Mouse (Mus musculus): ENCODE results near the gene Zfp94. TPM values are rescaled to one million over a fixed set of nuclear protein-coding genes. Genes with fewer than 3 reads are reported as not detected.

Gene Zfp94
- polyA plus RNA-seq (2015; fragmentation: Nextera tagmentation; extraction: Ambion mirVana) = 5.2 and 5.7 TPM in 2 replicates

- ATAC-seq (peak; percentile 98), DNase-seq (ENCODE audit: low spot score) (peak; percentile 98)
- Histone ChIP-seq H3K27me3 (replicated peaks; ENCODE audit: insufficient read depth, low read length) (no peaks in the 10 kb centered on the region), H3K4me1 (ENCODE audit: insufficient read depth, low read depth, low read length) (peaks cover 4% of the 10 kb centered on the region; the same call in 1 of the 2 replicates), H3K36me3 (ENCODE audit: insufficient read depth, low read length) (no peaks in the 10 kb centered on the region), H3K4me3 (ENCODE audit: low read depth, low read length) (peak within 1 kb of the TSS; percentile 62), H3K9me3 (ENCODE audit: low read length) (no peaks in the 10 kb centered on the region), H3K9ac (replicated peaks; ENCODE audit: low read depth) (peak within 1 kb of the TSS; percentile 56), H3K4me2 (replicated peaks; ENCODE audit: low read depth, low read length) (peak within 1 kb of the TSS; percentile 82), H3K27ac (ENCODE audit: low read length) (peak within 1 kb of the TSS; percentile 76)
- no peak for TF ChIP-seq EP300 (IDR thresholded peaks at IDR 0.05)
- TF ChIP-seq CTCF (IDR thresholded peaks at IDR 0.05) = no peak
- 1% methylated on average over 33 of the region's 33 CpGs for WGBS
Observed at GRCm38 (mm10) chr7:24316567-24317092, at the start of gene Zfp94. Gene Zfp94 (minus strand): TSS chr7:24316666.

GRCm38 (mm10) chr7:24365258-24366014 is 49.0 kb upstream of the Zfp94 start:
- H3K4me1 ChIP-seq (ENCODE audit: insufficient read depth, low read depth, low read length) = peaks cover 2% of the 10 kb centered on the region; the same call in 1 of the 2 replicates
- H3K9me3 ChIP-seq (ENCODE audit: low read length) = no peaks in the 10 kb centered on the region
- H3K27me3 ChIP-seq (replicated peaks; ENCODE audit: insufficient read depth, low read length) = no peaks in the 10 kb centered on the region; the same call in 1 of the 2 replicates
- no peak overlapping the region for H3K9ac ChIP-seq (replicated peaks; ENCODE audit: low read depth)
- H3K4me3 ChIP-seq (ENCODE audit: low read depth, low read length) = no peak overlapping the region
- WGBS = 68% methylated on average over 5 of the region's 5 CpGs
- H3K4me2 ChIP-seq (replicated peaks; ENCODE audit: low read depth, low read length) = no peak overlapping the region
- TF ChIP-seq CTCF (IDR thresholded peaks at IDR 0.05) (no peak), EP300 (IDR thresholded peaks at IDR 0.05) (no peak)
- no peak for ATAC-seq
- DNase-seq (ENCODE audit: low spot score) = no peak
- no peak overlapping the region for H3K27ac ChIP-seq (ENCODE audit: low read length)
- no peaks in the 10 kb centered on the region for H3K36me3 ChIP-seq (ENCODE audit: insufficient read depth, low read length)

GRCm38 (mm10) chr7:24364827-24365226 is 48.4 kb upstream of the Zfp94 start:
- Histone ChIP-seq H3K27me3 (replicated peaks; ENCODE audit: insufficient read depth, low read length) (no peaks in the 10 kb centered on the region; the same call in 1 of the 2 replicates), H3K4me1 (ENCODE audit: insufficient read depth, low read depth, low read length) (peaks cover 2% of the 10 kb centered on the region; the same call in 1 of the 2 replicates), H3K27ac (ENCODE audit: low read length) (no peak overlapping the region), H3K4me3 (ENCODE audit: low read depth, low read length) (no peak overlapping the region), H3K9ac (replicated peaks; ENCODE audit: low read depth) (no peak overlapping the region), H3K9me3 (ENCODE audit: low read length) (no peaks in the 10 kb centered on the region), H3K4me2 (replicated peaks; ENCODE audit: low read depth, low read length) (no peak overlapping the region), H3K36me3 (ENCODE audit: insufficient read depth, low read length) (no peaks in the 10 kb centered on the region)
- DNase-seq (ENCODE audit: low spot score) = peak; percentile 79
- ATAC-seq = peak; percentile 59
- TF ChIP-seq EP300 (IDR thresholded peaks at IDR 0.05) = no peak
- peak; percentile 92 for TF ChIP-seq CTCF (IDR thresholded peaks at IDR 0.05)
- WGBS = 18% methylated on average over 10 of the region's 10 CpGs

- TF ChIP-seq CTCF (IDR thresholded peaks at IDR 0.05) = peak; percentile 56
- TF ChIP-seq EP300 (IDR thresholded peaks at IDR 0.05) = no peak
- no peak for ATAC-seq
- DNase-seq (ENCODE audit: low spot score) = no peak
- no peaks in the 10 kb centered on the region for H3K36me3 ChIP-seq (ENCODE audit: insufficient read depth, low read length)
- 30% methylated on average over 7 of the region's 7 CpGs for WGBS
- no peak overlapping the region for H3K27ac ChIP-seq (ENCODE audit: low read length)
- H3K4me3 ChIP-seq (ENCODE audit: low read depth, low read length) = no peak overlapping the region
- peaks cover 2% of the 10 kb centered on the region; the same call in 1 of the 2 replicates for H3K4me1 ChIP-seq (ENCODE audit: insufficient read depth, low read depth, low read length)
- H3K4me2 ChIP-seq (replicated peaks; ENCODE audit: low read depth, low read length) = no peak overlapping the region
- H3K27me3 ChIP-seq (replicated peaks; ENCODE audit: insufficient read depth, low read length) = no peaks in the 10 kb centered on the region; the same call in 1 of the 2 replicates
- no peaks in the 10 kb centered on the region for H3K9me3 ChIP-seq (ENCODE audit: low read length)
- no peak overlapping the region for H3K9ac ChIP-seq (replicated peaks; ENCODE audit: low read depth)
Observed at GRCm38 (mm10) chr7:24363228-24363627, 46.8 kb upstream of the Zfp94 start.

GRCm38 (mm10) chr7:24361001-24361400 is 44.5 kb upstream of the Zfp94 start:
- no peak overlapping the region for H3K4me2 ChIP-seq (replicated peaks; ENCODE audit: low read depth, low read length)
- no peaks in the 10 kb centered on the region for H3K36me3 ChIP-seq (ENCODE audit: insufficient read depth, low read length)
- H3K9ac ChIP-seq (replicated peaks; ENCODE audit: low read depth) = no peak overlapping the region
- DNase-seq (ENCODE audit: low spot score) (no peak), ATAC-seq (no peak)
- peaks cover 2% of the 10 kb centered on the region; the same call in 1 of the 2 replicates for H3K4me1 ChIP-seq (ENCODE audit: insufficient read depth, low read depth, low read length)
- WGBS = 58% methylated on average over 4 of the region's 4 CpGs
- peak; percentile 28 for TF ChIP-seq CTCF (IDR thresholded peaks at IDR 0.05)
- no peak for TF ChIP-seq EP300 (IDR thresholded peaks at IDR 0.05)
- no peak overlapping the region for H3K27ac ChIP-seq (ENCODE audit: low read length)
- H3K27me3 ChIP-seq (replicated peaks; ENCODE audit: insufficient read depth, low read length) = no peaks in the 10 kb centered on the region; the same call in 1 of the 2 replicates
- H3K4me3 ChIP-seq (ENCODE audit: low read depth, low read length) = no peak overlapping the region
- H3K9me3 ChIP-seq (ENCODE audit: low read length) = no peaks in the 10 kb centered on the region

GRCm38 (mm10) chr7:24359269-24359668 is 42.8 kb upstream of the Zfp94 start:
- ATAC-seq (no peak), DNase-seq (ENCODE audit: low spot score) (peak; percentile 11)
- no peaks in the 10 kb centered on the region for H3K36me3 ChIP-seq (ENCODE audit: insufficient read depth, low read length)
- TF ChIP-seq CTCF (IDR thresholded peaks at IDR 0.05) = no peak
- TF ChIP-seq EP300 (IDR thresholded peaks at IDR 0.05) = no peak
- H3K27me3 ChIP-seq (replicated peaks; ENCODE audit: insufficient read depth, low read length) = no peaks in the 10 kb centered on the region
- H3K9me3 ChIP-seq (ENCODE audit: low read length) = no peaks in the 10 kb centered on the region
- H3K9ac ChIP-seq (replicated peaks; ENCODE audit: low read depth) = no peak overlapping the region
- H3K27ac ChIP-seq (ENCODE audit: low read length) = no peak overlapping the region
- H3K4me1 ChIP-seq (ENCODE audit: insufficient read depth, low read depth, low read length) = no peaks in the 10 kb centered on the region
- H3K4me3 ChIP-seq (ENCODE audit: low read depth, low read length) = no peak overlapping the region
- 14% methylated on average over 9 of the region's 9 CpGs for WGBS
- no peak overlapping the region for H3K4me2 ChIP-seq (replicated peaks; ENCODE audit: low read depth, low read length)

All from lung, postnatal 0 days (tissue).